Mouse (Mus musculus): Measurements from ENCODE around the gene Baz1a.
A peak's percentile ranks its signal among the peaks of the same experiment; 100 is the strongest.
"Not testable (repeated sequence)": the region's sequence is repeated elsewhere in the genome, so short reads cannot be mapped to it uniquely, and the experiment has no call there.

Baz1a gene

GRCm38 (mm10) chr12:55006071-55006470, 8.1 kb downstream of the Baz1a start:
- no peak for DNase-seq

DNA sequence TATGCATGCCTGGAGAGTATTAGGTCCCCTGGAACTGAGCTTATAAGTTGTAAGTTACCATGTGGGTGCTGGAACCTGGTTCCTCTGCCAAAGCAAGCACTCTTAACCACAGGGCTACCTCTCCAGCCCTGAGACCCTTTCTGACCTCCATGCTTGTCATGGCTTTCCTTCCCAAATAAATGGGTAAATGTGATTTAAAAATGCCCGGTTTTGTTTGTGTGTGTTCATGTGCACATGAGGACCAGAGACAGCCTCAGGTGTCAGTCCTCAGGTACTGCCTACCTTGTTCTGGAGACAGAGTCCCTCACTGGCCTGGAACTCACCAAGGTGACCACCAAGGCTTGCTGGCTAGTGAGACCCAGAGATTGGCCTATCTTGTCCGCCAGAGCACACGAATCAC, 9.8 kb downstream of the Baz1a start:
- DNase-seq = no peak

- DNase-seq = no peak
Observed at GRCm38 (mm10) chr12:55003843-55004242, 10.3 kb downstream of the Baz1a start.

DNA sequence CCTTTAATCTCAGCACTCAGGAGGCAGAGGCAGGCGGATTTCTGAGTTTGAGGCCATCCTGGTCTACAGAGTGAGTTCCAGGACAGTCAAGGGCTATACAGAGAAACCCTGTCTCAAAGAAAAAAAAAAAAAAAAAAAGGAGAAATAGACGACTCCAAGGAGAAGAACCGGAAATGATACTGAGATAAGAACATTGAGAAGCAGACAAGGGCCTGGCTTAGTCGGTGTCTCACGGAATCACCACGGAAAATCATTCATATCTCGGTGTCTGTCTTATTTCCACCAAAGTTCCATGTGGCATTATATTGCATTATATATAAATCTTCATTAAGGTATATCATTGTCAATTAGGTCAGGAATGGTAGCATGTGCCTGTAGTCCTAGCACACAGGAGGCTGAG, 11.6 kb downstream of the Baz1a start:
- DNase-seq = not testable (repeated sequence)

DNA sequence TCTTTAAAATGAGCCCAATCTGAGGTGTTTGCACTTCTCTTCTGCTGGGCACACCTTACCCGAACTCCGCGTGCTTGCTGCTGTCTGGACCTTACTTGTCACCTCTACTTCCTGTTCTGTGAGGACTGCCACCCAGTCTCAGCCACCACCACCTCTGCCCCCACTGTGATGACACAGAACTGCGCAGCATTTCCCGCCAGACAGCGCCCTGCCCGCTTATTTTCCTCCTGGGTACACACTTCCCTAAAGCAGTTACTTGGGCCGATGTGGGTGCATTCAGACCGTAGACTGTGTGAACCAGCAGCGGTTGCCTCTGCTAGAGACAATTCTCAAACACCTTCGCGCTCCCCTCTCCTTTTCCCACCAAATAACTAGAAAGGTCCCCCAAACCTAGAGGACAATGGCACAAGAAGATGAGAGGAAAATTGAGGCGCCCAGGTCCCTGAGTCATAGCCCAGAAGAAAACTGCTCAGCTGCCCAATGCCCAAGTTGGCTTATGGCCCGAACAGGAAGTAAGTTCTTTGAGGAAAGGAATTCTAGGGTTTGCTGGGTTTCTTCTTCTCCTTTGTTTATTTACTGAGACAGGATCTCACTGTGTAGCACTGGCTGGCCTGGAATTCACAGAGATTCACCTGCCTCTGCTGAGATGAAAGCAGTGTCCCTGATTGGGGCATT, 15.0 kb downstream of the Baz1a start:
- DNase-seq = peak; percentile 63

GRCm38 (mm10) chr12:54998411-54998810, 15.7 kb downstream of the Baz1a start:
- DNase-seq = no peak

- no peak for DNase-seq
Observed at GRCm38 (mm10) chr12:54996979-54997474, 17.1 kb downstream of the Baz1a start.

GRCm38 (mm10) chr12:54995965-54996364, 18.2 kb downstream of the Baz1a start:
- no peak for DNase-seq

- no peak for DNase-seq
Observed at GRCm38 (mm10) chr12:54994418-54994817, 19.7 kb downstream of the Baz1a start.

DNA sequence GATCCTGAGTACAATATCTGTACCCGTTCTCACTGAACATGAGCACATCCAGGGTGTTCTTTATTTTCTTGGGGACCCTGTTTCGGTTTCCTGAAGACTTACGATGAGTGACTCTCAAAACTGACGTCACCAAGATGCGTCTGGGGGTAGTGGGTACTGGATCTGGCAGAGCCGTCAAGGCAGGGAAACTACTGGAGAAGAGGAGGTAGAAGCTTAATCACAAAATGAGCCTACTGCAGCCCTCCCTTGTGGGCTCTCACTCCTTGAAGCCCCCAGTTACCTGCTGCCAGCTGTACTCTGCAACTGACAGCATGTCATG, 20.1 kb downstream of the Baz1a start:
- DNase-seq = no peak

GRCm38 (mm10) chr12:54993246-54994067, 20.7 kb downstream of the Baz1a start:
- DNase-seq = no peak

DNA sequence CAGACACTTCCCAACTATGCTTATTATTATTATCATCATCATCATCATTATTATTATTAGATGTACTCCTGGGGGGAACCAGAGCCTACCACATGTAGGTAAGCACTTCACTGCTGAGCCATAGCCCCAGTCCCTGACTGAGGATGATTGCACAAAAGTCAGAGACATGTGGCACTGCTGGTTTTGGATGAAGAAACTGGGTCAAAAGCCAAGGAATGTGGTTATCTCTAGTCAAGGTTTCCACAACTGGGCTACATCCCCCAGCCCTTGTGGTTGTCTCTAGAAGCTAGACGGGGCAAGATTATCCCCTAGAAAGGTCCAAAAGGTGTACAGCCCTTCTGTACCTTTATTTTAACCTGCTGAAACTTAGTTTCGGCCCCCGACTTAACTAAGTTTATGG, 21.3 kb downstream of the Baz1a start:
- no peak for DNase-seq

GRCm38 (mm10) chr12:54988323-54988850, 25.8 kb downstream of the Baz1a start:
- no peak for DNase-seq

DNA sequence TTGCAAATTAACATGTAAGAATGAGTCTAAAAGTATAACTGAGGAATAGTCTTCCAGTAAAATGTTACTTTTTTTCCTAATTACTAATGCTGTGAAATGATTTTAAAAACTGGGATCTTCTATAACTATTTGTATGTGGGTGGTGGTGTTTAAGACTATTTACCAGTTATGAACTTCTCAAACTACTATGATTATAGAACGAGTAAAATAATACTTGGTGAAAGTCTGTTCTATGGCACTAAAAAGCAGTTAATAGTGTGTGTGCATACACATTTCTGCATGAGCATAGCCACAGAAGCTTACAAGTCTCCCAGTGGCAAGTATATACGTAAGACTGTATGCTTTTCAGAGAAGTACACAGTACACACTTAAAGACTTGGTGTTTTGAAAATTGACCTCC, 27.0 kb downstream of the Baz1a start:
- no peak for DNase-seq

- peak; percentile 8 for DNase-seq
Observed at GRCm38 (mm10) chr12:54986052-54986717, 28.0 kb downstream of the Baz1a start, which contains the start of gene Gm20403. Gene Gm20403, minus strand, starts transcription at chr12:54986529.

DNA sequence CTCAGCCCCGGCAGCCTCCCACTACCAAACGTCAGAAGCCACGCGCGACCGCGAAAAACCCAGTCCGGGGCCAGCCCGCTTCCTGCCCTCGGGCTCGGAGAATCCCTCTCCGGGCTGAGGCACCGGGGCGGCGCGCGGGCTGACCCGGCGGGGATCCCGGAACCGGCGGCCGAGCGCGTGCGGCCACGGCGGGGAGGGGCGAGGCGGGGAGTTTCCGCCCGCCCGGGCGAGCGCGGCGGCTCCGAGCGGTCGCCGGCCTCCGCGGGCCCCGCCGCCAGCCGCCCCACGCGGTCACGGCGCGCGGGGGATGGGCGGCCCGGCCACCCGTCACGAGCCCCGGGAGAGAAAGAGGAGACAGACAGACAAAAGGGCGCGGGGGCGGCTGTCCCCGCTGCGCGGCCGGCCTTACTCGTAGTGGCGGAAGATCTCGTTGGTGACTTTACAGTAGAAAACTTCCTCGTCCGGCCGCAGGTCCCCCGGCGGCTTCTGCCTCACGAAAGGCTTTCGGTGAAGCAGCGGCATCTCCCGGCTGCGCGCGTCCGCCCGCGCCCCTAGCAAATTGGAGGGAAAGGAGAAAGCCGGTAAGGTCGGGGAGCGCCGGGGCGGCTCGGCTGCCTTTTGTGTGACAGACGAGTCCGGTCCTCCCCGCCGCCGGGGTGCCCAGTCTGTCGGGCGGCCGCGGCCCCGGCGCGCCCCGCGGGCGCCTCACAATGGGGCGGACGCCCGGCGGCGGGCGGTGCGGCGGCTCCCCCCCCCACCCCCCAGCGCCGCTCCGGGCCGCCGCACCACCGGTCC, 28.7 kb downstream of the Baz1a start:
- DNase-seq = peak; percentile 11

DNA sequence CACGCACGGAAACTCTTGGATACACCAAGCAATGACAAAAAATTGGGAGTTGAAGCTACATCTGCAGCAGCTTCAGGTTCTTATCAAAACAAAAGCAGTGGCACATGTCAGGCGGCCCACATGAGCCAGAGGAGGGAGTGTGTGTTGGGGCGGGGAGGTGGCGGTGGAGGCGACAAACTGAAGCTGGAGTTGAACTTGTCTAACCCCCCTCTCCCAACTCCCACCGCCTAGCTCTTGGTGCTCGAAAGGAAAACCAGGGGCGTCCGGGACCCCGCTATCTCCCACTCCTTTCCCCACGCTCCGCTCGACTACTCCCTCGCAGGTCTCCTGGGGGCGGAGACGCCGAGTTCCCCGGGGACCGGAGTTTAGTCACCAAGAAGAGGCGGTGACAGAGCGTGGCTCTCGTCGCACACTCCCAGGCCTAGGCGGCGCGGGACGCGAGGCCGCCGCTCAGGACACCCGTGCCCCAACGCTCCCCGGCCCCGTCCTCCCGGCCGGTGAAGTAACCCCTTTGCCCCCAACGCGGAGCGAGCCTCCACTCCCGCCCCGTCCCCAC, 29.4 kb downstream of the Baz1a start:
- peak; percentile 12 for DNase-seq

DNA sequence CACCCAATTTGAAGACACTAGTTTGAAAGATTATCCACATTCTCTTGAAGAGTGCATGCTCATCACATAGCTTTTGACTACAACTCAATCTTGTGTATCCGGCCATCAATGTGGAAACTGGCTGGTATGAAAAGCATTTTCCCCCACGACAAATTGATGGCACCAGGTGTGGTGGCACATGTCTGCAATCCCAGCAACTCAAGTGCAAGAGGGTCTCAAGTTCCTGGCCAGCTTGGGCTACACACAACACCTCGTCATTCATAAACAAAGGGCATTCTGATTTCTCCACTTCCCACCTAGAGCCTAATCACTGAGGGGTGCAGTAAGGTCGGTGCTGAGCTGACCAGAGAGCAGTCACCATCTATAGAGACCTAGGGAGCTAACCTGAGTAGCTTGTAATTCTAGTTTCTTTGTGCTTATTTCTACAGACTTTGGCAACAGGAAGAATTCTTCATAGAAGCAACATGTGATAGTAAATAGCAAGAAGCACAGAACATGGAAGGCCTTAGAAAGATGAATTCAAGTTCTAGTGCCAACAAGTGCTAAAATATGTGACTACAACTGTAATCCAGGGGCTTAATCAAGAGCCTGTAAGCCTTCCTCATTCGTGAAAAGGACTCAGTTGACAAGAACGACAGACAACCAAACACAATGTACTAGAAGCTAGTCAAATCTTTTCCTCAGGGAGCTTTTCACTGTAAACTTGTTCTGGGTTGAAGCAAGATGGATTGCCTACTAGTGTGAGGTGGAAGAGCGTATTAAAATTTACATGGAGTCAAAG, 31.0 kb downstream of the Baz1a start:
- no peak for DNase-seq

DNA sequence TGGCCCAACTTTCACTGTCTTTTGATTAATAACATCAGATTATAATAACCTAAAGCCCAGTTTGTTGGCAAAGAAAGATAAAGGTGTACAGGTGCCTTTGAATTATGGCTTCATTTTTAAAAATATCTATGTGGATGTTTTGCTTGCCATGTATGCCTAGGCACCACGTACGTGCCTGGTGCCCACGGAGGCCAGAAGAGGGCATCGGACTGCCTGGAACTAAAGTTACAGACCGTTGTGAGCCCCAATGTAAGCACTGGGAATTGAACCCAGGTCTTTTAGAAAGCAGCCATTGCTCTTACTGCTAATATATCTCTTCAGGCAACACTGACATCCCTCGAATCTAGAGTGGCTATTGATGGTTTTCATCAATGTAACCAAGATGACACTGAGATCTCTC, 32.2 kb downstream of the Baz1a start:
- no peak for DNase-seq

- no peak for DNase-seq
Observed at GRCm38 (mm10) chr12:54980939-54981338, 33.2 kb downstream of the Baz1a start.

GRCm38 (mm10) chr12:54980532-54980931, 33.6 kb downstream of the Baz1a start:
- DNase-seq = no peak
